Mouse (Mus musculus): Measurements from ENCODE around the gene Sat2.
"Not testable (repeated sequence)": the region's sequence is repeated elsewhere in the genome, so short reads cannot be mapped to it uniquely, and the experiment has no call there.

Gene Sat2

GRCm38 (mm10) chr11:69600098-69600497 lies 21.7 kb upstream of the Sat2 start:
- no peak for DNase-seq (ENCODE audit: low read depth in 2 of 2, low spot score in 2 of 2)

GRCm38 (mm10) chr11:69601768-69602167 lies 20.1 kb upstream of the Sat2 start:
- DNase-seq (ENCODE audit: low read depth in 2 of 2, low spot score in 2 of 2), result no peak

DNA sequence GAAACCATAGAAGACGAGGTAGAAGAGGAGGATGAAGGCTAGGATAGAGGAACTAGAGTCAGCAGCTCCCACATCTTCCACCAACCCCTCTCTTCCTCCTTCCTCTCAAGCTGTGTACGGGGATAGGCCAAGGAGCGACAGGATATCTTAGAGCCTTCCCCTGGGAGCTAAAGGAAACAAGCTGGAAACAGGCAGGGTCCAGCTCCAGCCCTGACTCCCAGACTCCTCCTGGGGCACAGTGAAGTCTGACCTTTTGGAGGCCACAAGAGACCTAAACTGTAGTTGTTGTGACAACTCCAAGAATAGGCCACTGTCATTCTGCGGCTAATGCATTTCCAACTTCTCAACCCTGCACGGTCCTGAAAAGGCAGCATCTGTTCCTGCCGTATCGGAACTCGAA lies 18.3 kb upstream of the Sat2 start:
- DNase-seq (ENCODE audit: low read depth in 2 of 2, low spot score in 2 of 2), result no peak

GRCm38 (mm10) chr11:69604347-69604746 lies 17.5 kb upstream of the Sat2 start:
- no peak for DNase-seq (ENCODE audit: low read depth in 2 of 2, low spot score in 2 of 2)

GRCm38 (mm10) chr11:69604795-69605664 lies 16.8 kb upstream of the Sat2 start:
- peak in 1 of 2 experiments; percentile 12 for DNase-seq (ENCODE audit: low read depth in 2 of 2, low spot score in 2 of 2)

GRCm38 (mm10) chr11:69605726-69606490 lies 15.9 kb upstream of the Sat2 start, which contains the start of gene Atp1b2:
TSS of gene Atp1b2 (minus strand) at chr11:69605942.
- peak; percentile 34 to 39 for DNase-seq (ENCODE audit: low read depth in 2 of 2, low spot score in 2 of 2)

GRCm38 (mm10) chr11:69606491-69606795 lies 15.4 kb upstream of the Sat2 start:
- DNase-seq (ENCODE audit: low read depth in 2 of 2, low spot score in 2 of 2), result no peak

DNA sequence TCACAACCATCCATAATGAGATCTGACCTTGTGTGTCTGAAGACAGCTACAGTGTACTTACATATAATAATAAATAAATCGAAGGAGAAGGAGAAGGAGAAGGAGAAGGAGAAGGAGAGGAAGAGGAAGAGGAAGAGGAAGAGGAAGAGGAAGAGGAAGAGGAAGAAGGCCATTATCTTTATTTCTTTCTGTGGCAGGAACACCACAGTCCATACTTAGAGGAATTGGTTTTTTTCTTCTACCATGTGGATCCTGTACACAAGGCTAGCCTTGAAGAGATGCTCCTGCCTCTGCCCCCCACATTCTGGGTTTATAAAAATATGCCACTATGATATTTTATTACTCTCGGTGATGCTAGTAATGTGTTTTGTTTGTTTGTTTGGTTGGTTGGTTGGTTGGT lies 15.0 kb upstream of the Sat2 start:
- DNase-seq (ENCODE audit: low read depth in 2 of 2, low spot score in 2 of 2), result no peak

GRCm38 (mm10) chr11:69608525-69608924 lies 13.3 kb upstream of the Sat2 start:
- no peak for DNase-seq (ENCODE audit: low read depth in 2 of 2, low spot score in 2 of 2)

- DNase-seq (ENCODE audit: low read depth in 2 of 2, low spot score in 2 of 2), result no peak
Observed at GRCm38 (mm10) chr11:69609416-69609815, 12.4 kb upstream of the Sat2 start.

DNA sequence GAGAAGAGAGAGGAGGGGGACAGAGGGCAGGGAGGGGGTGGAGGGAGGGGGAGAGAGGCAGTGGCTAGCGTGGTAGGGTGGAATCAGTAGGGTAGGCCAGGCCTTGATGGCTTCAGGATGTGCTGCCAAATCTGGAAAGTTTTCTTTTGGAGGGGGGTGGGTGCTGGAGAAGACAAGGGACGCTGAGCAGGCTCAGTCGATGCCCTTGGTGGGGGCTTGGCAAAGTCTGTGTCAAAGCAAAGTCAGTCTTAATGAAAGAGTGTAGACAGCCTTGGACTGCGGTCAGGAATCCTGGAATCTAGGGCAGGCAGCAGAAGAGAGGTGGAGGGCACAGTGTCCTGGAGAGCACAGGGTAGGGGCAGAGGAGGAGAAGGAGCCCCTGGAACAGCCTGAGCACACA lies 10.9 kb upstream of the Sat2 start:
- DNase-seq (ENCODE audit: low read depth in 2 of 2, low spot score in 2 of 2), result no peak

DNA sequence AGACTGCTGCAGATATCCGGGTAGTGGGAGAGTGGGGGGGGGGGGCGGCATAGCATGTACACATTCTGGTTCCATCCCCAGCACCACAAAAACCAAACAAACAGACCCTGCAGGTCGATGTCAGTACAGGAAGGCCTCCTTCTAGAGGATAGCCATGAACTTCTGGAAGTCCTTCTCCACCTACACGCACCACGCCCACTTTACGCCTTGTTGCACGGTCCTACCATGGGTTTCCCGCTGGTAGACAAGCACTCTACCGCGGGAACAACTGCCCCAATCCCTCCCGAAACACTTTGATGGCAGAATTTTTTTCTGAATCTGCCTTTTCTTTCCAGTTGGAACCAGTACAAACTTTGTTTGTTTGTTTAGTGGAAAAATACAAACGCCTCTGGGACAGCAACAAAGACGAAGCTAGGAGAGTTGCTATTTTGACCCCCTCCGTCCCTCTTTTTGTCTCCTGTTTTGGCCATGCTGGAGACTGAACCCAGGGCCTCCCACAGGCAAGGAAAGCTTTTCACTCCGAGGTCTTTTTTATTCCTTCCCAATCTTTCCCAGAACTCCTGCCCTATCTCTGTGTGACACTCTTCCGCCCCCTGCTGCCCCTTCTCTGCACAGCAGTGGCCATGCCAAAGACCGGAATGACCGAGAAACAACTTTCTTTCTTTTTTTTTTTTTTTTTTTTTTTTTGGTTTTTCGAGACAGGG lies 8.1 kb upstream of the Sat2 start:
- peak in 1 of 2 experiments; percentile 41 for DNase-seq (ENCODE audit: low read depth in 2 of 2, low spot score in 2 of 2)

DNA sequence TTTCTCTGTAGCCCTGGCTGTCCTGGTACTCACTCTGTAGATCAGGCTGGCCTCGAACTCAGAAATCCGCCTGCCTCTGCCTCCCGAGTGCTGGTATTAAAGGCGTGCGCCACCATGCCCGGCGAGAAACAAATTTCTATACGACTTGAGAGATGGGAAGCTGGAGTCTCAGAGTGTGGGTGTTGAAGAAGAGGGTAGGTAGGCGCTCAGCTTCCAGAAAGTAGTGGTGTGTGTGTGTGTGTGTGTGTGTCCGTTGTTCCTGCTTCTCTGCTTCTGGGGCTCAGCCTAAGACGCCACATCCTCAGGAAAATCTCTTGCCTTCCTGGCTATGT lies 7.6 kb upstream of the Sat2 start:
- DNase-seq (ENCODE audit: low read depth in 2 of 2, low spot score in 2 of 2), result not testable (repeated sequence)

DNA sequence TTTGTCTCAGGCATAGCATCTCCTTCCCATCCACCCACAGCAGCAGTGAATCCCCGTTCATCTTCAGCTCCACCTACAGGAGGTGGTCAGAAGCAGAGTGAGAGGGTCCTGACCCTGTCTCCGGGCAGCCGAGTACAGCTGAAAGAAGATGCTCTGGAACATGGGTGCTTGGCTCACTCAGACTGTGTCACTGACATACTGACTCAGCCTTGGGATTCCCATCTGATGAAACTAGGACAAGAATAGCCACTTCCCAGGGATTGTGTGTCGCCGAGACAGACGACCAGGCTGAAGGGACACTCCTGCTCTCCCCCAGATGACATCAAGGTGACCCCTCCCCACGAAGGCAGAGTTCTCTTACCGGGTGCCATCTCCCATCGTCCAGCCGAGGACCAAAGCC lies 5.0 kb upstream of the Sat2 start:
- no peak for DNase-seq (ENCODE audit: low read depth in 2 of 2, low spot score in 2 of 2)

DNA sequence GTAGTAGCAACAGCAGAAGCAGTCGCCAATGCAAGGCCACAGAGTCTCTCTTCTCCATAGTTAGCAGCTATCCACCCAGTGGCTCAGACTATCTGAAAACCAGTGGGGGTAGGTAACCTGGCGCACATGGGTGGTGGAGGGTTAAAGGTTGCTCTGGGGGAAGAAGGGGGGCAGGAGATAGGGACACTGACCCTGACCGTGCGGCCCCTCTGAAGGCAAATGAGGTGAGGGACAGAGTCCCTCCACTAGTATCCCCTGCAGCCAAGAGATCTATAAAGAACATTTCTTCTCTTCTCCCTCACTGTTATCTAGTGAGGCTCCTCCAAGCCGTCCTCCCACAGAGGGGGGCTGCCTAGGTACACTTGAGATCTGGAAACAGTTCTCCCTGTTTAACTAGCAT lies 4.0 kb upstream of the Sat2 start, which contains the start of gene Shbg:
Shbg (minus strand) TSS at position 101 of the 400 bp plus-strand sequence.
- no peak for DNase-seq (ENCODE audit: low read depth in 2 of 2, low spot score in 2 of 2)

DNA sequence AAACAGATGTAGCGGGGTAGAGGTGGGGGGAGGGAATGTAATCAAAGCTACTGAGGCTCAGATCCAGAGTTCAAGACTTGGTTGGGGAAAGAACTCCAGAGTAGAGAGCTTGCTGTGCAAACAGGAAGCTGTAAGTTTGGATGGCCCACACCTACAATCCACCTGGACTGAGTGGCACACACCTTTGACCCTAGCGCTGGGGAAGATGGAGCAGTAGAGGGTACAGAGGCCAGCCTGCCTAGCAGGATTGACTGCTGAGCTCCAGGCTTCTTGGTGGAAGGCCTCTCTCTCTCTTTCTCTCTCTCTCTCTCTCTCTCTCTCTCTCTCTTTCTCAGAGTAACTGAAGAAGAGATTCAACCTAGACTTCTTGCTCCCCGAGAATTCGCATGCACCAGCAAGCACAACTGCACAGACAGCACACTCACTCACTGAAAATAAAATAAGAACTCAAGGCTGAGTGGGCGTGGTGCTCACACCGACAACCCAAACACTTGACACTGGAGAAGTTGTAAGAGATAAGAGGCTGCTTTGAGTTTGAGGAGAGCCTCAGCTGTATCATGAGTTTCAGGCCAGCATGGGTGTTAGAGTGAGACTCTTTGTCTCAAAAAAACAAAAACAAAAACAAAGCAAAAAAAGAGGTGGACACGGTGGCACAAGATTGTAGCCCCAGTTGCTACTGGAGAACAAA lies 1.3 kb upstream of the Sat2 start:
- DNase-seq (ENCODE audit: low read depth in 2 of 2, low spot score in 2 of 2), result no peak

- DNase-seq (ENCODE audit: low read depth in 2 of 2, low spot score in 2 of 2), result no peak
Observed at GRCm38 (mm10) chr11:69622406-69622805, 582 bp downstream of the Sat2 start.

DNA sequence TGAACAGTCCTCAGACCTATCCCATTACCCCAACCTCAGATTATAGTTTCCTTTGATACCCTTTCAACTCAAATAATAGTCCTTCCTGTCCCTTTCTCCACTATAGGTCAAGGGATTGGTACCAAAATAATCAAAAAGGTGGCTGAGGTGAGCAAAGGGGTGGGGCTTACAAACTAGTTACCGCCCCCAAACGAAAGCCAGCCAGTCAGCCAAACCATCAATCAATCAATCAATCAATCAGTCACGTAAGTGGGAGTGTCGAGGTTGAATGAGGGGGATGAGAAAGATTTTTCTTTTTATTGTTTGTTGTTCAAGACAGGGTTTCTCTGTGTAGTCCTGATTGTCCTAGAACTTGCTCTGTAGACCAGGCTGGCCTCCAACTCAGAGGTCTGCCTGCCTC lies 1.2 kb downstream of the Sat2 start:
- DNase-seq (ENCODE audit: low read depth in 2 of 2, low spot score in 2 of 2), result no peak

DNA sequence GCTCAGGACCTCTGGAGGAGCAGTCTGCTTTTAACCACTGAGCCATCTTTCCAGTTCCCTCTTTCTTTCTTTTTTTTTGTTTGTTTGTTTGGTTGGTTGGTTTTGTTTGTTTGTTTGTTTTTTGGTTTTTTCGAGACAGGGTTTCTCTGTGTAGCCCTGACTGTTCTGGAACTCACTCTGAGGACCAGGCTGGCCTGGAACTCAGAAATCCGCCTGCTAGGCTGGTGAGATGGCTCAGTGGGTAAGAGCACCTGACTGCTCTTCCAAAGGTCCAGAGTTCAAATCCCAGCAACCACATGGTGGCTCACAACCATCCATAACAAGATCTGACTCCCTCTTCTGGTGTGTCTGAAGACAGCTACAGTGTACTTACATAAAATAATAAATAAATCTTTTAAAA lies 2.5 kb downstream of the Sat2 start:
- not testable (repeated sequence) for DNase-seq (ENCODE audit: low read depth in 2 of 2, low spot score in 2 of 2)

DNA sequence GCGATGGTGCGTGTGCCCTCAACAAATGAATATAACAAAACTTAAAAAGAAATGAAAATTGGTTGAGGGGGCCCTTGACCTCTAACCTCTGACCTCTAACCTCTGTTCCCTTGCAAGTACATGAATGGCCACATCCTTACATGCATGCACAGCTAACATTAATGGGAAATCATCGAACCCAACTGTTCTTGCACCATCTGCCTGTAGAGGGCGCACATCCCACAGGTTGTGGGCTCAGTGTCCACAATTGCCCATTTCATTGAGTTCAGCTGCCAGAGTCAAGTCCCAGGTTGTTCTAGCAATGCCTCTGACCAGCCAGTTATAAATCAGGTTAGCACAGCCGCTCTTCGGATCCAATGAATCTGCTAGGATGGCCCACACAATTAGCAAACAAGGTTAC lies 6.5 kb downstream of the Sat2 start:
- peak; percentile 65 to 79 for DNase-seq (ENCODE audit: low read depth in 2 of 2, low spot score in 2 of 2)

DNA sequence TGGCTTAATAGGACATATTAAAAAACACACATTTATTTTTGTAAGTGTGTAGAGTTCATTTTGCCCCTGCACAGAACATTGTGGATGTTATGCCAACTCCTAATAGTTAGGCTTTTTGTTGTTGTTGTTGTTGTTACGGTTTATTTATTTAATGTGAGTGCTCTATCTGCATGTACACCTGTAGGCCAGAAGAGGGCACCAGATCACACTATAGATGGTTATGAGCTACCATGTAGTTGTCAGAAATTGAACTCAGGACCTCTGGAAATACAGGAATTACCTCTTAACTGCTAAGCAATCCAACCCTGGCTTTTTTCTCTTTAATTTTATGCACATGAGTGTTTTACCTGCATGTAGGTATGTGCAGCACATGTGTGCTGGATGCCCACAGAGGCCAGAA lies 8.0 kb downstream of the Sat2 start:
- DNase-seq (ENCODE audit: low read depth in 2 of 2, low spot score in 2 of 2), result peak in 1 of 2 experiments; percentile 11

Measured in CD8-positive naive resting alpha-beta T cell, adult 2 months (primary cell).